Mouse (Mus musculus): ENCODE results near the gene Idua.

The Idua gene

DNA sequence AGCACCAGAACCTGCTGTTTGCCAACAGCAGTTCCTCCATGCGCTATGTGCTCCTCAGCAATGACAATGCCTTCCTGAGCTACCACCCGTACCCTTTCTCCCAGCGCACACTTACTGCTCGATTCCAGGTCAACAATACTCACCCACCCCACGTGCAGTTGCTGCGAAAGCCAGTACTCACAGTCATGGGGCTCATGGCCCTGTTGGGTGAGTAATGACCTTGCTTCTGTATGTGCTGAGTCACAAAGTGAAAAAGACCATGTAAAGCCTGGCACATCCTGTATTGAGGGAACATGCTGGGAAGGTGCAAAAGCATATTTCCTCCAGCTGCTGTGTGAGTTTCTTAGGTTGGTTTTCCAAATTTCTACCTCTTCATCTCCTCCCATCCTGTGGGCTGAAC lies 20.7 kb downstream of the Idua start:
- DNase-seq (ENCODE audit: low spot score in 2 of 2), result no peak

DNA sequence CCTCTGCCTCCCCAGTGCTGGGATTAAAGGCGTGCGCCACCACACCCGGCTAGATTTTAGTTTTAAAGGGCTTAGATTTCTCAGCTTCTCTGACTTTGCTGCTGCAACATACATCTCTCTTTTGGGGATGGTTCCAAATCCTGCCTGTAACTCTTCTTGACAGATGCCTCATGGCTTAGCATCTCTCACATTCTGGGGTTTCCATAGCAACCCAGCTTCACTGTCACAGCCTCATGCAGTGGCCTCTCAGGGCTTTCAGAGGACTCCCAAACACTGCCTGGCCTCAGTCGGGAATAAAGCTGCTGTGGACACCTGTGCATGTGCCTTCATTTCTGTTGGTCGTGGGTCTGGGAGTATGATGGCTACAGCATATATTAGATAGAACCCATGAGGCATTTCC lies 29.0 kb downstream of the Idua start:
- DNase-seq (ENCODE audit: low spot score in 2 of 2), result no peak

- no peak for DNase-seq (ENCODE audit: low spot score in 2 of 2)
These were observed 31.0 kb downstream of the Idua start for GRCm38 (mm10) chr5:108691152-108691551.

GRCm38 (mm10) chr5:108692271-108692670 lies 32.1 kb downstream of the Idua start, which contains the start of gene Fgfrl1:
TSS of gene Fgfrl1 (plus strand) at chr5:108692382.
- peak; percentile 44 to 61 for DNase-seq (ENCODE audit: low spot score in 2 of 2)

- DNase-seq (ENCODE audit: low spot score in 2 of 2), result peak; percentile 75 to 76
These were observed 33.7 kb downstream of the Idua start for GRCm38 (mm10) chr5:108693872-108694288.

GRCm38 (mm10) chr5:108694352-108695261 lies 34.5 kb downstream of the Idua start:
- peak; percentile 44 to 51 for DNase-seq (ENCODE audit: low spot score in 2 of 2)

DNA sequence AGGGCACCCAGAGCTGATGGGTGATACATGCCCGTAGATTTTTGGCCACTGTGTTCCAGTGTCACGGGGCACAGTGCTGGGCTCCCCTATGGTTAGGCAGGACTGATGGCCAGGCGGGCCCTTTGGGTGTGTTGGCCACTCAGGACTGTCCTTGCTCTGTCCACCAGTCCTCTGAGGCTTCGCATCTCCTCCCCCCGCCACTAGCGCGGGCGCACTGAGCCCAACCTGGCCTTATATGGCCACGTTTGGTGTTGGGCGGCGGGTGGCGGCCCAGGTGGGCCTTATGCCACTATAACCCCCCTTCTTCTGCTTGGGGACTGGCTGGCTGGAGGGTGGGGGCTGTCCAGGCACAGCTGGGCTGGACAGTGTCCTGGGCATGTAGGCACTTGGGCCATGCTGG lies 35.7 kb downstream of the Idua start:
- DNase-seq (ENCODE audit: low spot score in 2 of 2), result no peak

DNA sequence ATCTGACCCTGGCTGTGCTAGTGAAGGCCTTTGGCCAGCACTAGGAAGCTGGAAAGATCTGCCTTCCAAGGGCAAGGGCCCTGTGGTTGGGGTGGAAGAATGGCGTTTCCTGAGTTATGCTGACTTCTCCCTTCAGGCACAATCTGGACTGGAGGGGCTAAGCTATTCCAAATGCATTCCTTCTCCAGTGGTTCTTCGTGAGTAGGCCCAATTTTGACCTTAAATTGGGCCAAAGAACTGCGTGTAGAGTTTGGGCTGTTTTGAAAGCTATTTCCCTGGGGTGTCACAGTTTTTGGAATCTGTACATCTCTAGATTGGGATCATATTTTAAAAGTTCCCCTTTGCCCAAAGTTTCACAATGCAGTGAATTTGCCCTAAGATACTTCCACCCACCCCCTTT lies 36.4 kb downstream of the Idua start:
- no peak for DNase-seq (ENCODE audit: low spot score in 2 of 2)

- DNase-seq (ENCODE audit: low spot score in 2 of 2), result no peak
These were observed 37.2 kb downstream of the Idua start for GRCm38 (mm10) chr5:108697341-108697753.

GRCm38 (mm10) chr5:108700346-108700745 lies 40.2 kb downstream of the Idua start:
- no peak for DNase-seq (ENCODE audit: low spot score in 2 of 2)

DNA sequence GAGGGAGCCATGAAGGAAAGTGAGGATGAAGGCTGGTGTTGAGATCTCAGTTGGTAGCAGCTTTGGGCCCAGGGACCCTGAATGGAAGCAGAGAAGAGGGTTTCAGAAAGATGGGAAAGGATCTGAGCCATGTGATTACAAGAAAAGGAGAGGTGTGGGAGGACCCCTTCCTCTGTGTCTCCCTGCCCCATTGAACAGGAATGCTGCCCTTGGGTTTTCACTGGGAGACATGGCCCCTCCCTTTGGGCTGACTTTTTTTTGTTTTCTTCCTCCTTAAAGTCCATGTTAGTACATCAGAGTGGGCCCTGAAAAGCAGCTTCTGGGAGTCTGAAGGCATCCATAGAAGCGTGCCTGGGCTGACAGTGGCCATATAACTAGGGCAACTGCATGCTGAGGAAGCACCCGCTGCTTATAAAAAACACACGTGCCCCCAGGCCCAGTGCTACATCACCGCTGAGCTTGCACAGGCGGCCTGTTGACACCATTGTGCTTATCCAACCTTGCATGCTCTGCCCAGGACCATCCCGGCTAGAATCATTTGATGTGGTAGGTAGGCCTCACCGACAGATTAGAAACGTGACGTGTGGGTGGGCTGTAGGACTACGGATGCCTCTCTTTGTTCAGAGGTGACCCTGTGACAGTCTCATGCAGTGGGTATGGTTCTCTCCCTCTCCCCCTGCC lies 41.4 kb downstream of the Idua start:
- no peak for DNase-seq (ENCODE audit: low spot score in 2 of 2)

- no peak for DNase-seq (ENCODE audit: low spot score in 2 of 2)
These were observed 43.9 kb downstream of the Idua start for GRCm38 (mm10) chr5:108703754-108704626.

GRCm38 (mm10) chr5:108707758-108708157 lies 47.6 kb downstream of the Idua start:
- no peak for DNase-seq (ENCODE audit: low spot score in 2 of 2)

- no peak for DNase-seq (ENCODE audit: low spot score in 2 of 2)
These were observed 48.3 kb downstream of the Idua start for GRCm38 (mm10) chr5:108708419-108708818.

- DNase-seq (ENCODE audit: low spot score in 2 of 2), result no peak
These were observed 49.0 kb downstream of the Idua start for GRCm38 (mm10) chr5:108708981-108709731.

DNA sequence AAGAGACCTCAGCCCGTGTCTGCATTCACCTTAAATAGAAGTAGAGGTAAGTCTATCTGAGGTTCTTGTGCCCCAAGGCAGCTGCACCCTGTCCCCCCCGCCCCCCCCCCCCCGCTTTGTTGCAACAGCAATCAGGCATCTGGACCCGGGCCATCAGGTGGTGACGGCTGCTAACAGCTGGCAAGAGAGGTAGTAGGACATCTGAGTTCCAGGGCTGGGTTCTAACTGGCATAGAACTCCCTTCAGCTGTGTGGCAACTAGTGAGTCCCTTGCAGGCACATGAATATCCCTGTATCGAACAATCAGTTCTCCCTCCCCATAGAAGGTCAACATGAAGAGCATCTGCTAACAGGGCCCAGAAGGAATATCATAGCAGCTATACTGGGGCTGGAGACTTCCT lies 51.8 kb downstream of the Idua start:
- DNase-seq (ENCODE audit: low spot score in 2 of 2), result no peak

DNA sequence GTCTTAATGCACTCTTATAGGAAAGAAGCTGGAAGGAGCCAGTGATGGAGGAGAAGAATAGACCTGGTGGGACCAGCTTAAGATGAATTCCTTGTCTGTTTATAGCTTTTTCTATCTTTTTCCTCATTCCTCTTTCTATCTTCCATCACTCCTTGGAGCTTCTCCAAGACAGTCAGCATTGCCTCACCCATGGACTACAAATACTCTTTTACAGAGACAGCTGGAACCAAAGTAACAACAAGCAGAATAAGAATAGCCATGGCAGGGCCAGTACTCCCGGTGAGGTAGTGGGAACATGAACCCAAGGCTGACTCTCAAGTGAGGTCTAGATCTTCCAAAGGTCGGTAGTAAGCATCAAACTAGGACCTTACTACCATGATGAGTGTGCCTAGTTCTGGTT lies 53.0 kb downstream of the Idua start:
- DNase-seq (ENCODE audit: low spot score in 2 of 2), result no peak

- no peak for DNase-seq (ENCODE audit: low spot score in 2 of 2)
These were observed 53.6 kb downstream of the Idua start for GRCm38 (mm10) chr5:108713691-108714090.

GRCm38 (mm10) chr5:108714149-108714548 lies 54.0 kb downstream of the Idua start:
- no peak for DNase-seq (ENCODE audit: low spot score in 2 of 2)

DNA sequence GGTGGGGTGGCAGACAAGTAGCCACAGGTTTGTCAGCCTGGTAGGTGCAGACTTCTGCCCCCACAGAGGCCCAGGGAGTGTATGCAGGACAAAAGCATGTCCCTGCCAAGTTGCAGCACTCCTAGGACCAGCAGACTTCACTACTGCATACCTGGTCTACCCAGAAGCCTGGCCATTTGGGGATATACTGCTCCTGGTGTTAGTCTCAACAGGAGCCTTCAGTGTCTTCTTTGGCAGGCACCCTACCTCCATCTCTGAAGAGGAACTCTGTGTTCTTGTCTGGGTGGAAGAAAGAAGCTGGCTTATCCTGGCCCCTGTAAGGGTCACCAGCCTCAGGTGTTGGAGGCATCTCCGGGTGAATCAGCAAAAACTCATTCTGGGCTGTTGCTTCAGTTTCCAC lies 55.8 kb downstream of the Idua start:
- DNase-seq (ENCODE audit: low spot score in 2 of 2), result no peak

DNA sequence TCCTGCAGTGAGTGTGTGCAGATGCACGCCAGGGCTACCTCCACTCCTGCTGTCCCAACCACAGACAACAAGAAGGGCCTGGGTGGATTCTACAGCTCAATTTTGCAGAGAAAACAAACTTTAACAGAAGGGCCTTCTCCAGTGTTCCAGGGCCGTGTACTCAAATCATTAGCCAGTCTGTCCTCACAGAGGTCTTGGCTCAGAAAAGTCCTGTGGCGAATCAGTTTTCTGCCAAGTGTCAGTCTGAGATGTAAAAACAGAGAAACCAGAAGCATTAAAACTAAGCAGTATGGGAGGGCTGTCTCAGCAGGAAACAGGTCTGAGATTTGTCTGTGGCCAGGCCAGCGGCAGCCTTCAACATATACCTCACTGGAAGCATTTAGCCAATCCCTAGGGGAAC lies 57.9 kb downstream of the Idua start:
- DNase-seq (ENCODE audit: low spot score in 2 of 2), result no peak

Data from urinary bladder, adult 18-20 months (tissue).